Mouse (Mus musculus): ENCODE data around the gene Sprr2k.

DNA sequence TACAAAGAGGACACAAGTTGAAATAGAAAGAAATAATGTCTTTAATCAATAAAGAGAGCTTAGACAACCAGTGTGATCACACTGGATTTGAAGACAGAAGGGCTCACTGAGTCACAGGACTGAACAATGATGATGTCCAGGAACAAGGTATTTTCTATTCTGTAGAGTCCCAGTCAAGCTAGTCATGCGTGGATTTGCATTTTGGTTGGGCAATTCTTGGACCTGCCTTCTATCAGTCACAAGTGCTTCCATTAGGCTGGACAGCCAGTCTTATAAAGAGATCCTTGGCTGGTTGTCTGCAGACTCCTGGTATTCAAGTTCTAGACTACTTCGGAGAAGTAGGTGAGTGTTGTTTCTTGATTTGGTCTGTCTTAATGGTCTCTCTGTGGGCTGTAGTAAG, 24.7 kb upstream of the Sprr2k start, which contains the start of gene Sprr2i:
- no peak for TF ChIP-seq HCFC1 (IDR thresholded peaks at IDR 0.05; ENCODE audit: borderline replicate concordance, insufficient read depth, low read length)
- no peak for TF ChIP-seq CHD2 (IDR thresholded peaks at IDR 0.05; ENCODE audit: low read depth, low read length)
